Mouse (Mus musculus) lung, embryonic 14.5 days (tissue): ENCODE measurements around the gene Sipa1l2. TPM values are rescaled to one million over a fixed set of nuclear protein-coding genes. Genes with fewer than 3 reads are reported as not detected.

Experiments
- ATAC-seq: fragments of 200-750 bp; cut with Nextera tagmentation; 2 replicates; pipeline ENCODE4 v1.8.0; 2017; ENCODE audit warnings: mild to moderate bottlenecking, moderate TSS enrichment, moderate library complexity; ENCODE audit not compliant: insufficient read depth
- DNase-seq: peaks from one replicate; pipeline ENCODE4 v3.0.0-alpha.2; 2015
- H3K27ac ChIP-seq: fragments of 300-500 bp; sonication (generic); 2 replicates; pipeline ENCODE4 v1.5.1; 2014; ENCODE audit warnings: low read depth, mild to moderate bottlenecking, moderate library complexity
- H3K27me3 ChIP-seq: fragments of 300-500 bp; sonication (generic); 2 replicates; pipeline ENCODE4 v1.6.1; 2014; ENCODE audit warnings: low read length, control low read depth; ENCODE audit not compliant: insufficient read depth
- H3K36me3 ChIP-seq: fragments of 300-500 bp; sonication (generic); 2 replicates; pipeline ENCODE4 v1.6.1; 2014; ENCODE audit warnings: control low read depth; ENCODE audit not compliant: insufficient read depth
- H3K4me1 ChIP-seq: fragments of 300-500 bp; sonication (generic); 2 replicates; pipeline ENCODE4 v1.6.1; 2014; ENCODE audit warnings: antibody characterized with exemption, control low read depth; ENCODE audit not compliant: insufficient read depth
- H3K4me2 ChIP-seq: fragments of 300-500 bp; sonication (generic); 2 replicates; pipeline ENCODE4 v1.6.1; 2014; ENCODE audit warnings: mild to moderate bottlenecking
- H3K4me3 ChIP-seq: fragments of 300-500 bp; sonication (generic); 2 replicates; pipeline ENCODE4 v1.5.1; 2014; ENCODE audit warnings: low read depth, low read length
- H3K9ac ChIP-seq: fragments of 300-500 bp; sonication (generic); 2 replicates; pipeline ENCODE4 v1.6.1; 2014
- H3K9me3 ChIP-seq: fragments of 300-500 bp; sonication (generic); 2 replicates; pipeline ENCODE4 v1.6.1; 2016; ENCODE audit warnings: low read depth, low read length, control low read depth
- CTCF ChIP-seq: IDR thresholded peaks from 2 replicates; pipeline ENCODE4 v1.5.1; 2016; ENCODE audit warnings: antibody characterized with exemption, low read depth
- WGBS: fragments of 180-500 bp; shearing (Covaris S2); extraction: QIAGEN DNeasy Blood & Tissue Kit; methylation state at CpG from one replicate; pipeline ENCODE4 v1.1.7; 2014; 5-methylcytosine and 5-hydroxymethylcytosine counted together
- polyA plus RNA-seq: library from polyadenylated mRNA; unstranded; fragments of >200 nt; fragmentation: Nextera tagmentation; extraction: Ambion mirVana; gene quantifications from 2 replicates; pipeline ENCODE4 v1.2.1, GENCODE M21; 2014

The Sipa1l2 gene
- polyA plus RNA-seq, 1 experiment from 2014 or later, result 14.2 TPM

- Histone ChIP-seq H3K36me3 (no peaks in the 10 kb centered on the region), H3K9ac (no peak overlapping the region), H3K4me2 (no peak overlapping the region), H3K27ac (no peak overlapping the region), H3K9me3 (no peaks in the 10 kb centered on the region), H3K4me3 (no peak overlapping the region), H3K4me1 (no peaks in the 10 kb centered on the region), H3K27me3 (no peaks in the 10 kb centered on the region)
- 53% methylated on average over 4 of the region's 4 CpGs for WGBS
- no peak for TF ChIP-seq CTCF
- DNase-seq, result no peak
- ATAC-seq, result no peak
These were observed 19.0 kb downstream of the Sipa1l2 start for GRCm38 (mm10) chr8:125550567-125550966.

DNA sequence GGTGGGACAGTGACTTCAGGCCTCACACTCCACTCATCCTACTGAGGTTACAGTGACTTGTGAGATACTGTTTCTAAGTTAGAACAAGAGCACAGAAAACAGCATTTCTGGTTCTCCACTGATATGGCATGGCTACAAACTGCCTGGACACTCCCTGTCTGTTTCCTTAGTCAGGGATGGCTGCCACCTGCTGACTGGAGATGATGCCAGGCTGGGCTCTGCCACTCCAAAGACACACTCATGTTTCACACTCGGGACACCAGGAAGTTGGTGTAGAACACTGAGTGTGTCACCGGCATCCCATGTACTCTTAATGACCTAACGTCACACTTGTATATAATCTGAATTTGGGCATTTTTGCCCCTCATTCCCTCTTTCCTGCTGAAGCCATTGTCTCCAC lies 22.3 kb downstream of the Sipa1l2 start:
- no peak overlapping the region for H3K4me3 ChIP-seq
- no peak overlapping the region for H3K4me2 ChIP-seq
- H3K4me1 ChIP-seq, result no peaks in the 10 kb centered on the region
- 73% methylated on average over 3 of the region's 3 CpGs for WGBS
- ATAC-seq (no peak), DNase-seq (no peak)
- no peak for TF ChIP-seq CTCF
- no peak overlapping the region for H3K27ac ChIP-seq
- no peaks in the 10 kb centered on the region for H3K27me3 ChIP-seq
- H3K9me3 ChIP-seq, result no peaks in the 10 kb centered on the region
- H3K9ac ChIP-seq, result no peak overlapping the region
- H3K36me3 ChIP-seq, result no peaks in the 10 kb centered on the region

- Histone ChIP-seq H3K27ac (no peak overlapping the region), H3K4me3 (no peak overlapping the region), H3K9me3 (no peaks in the 10 kb centered on the region), H3K36me3 (no peaks in the 10 kb centered on the region), H3K9ac (no peak overlapping the region), H3K4me1 (no peaks in the 10 kb centered on the region; the same call in 1 of the 2 replicates), H3K4me2 (no peak overlapping the region), H3K27me3 (no peaks in the 10 kb centered on the region)
- DNase-seq, result no peak
- 82% methylated on average over 9 of the region's 9 CpGs for WGBS
- ATAC-seq, result no peak
- no peak for TF ChIP-seq CTCF
These were observed 23.7 kb downstream of the Sipa1l2 start for GRCm38 (mm10) chr8:125545866-125546265.

- ATAC-seq (no peak), DNase-seq (no peak)
- H3K27ac ChIP-seq, result no peak overlapping the region
- TF ChIP-seq CTCF, result no peak
- no peaks in the 10 kb centered on the region for H3K27me3 ChIP-seq
- no peak overlapping the region; the same call in 1 of the 2 replicates for H3K9ac ChIP-seq
- no peaks in the 10 kb centered on the region for H3K9me3 ChIP-seq
- H3K36me3 ChIP-seq, result no peaks in the 10 kb centered on the region
- no peak overlapping the region for H3K4me3 ChIP-seq
- peaks cover 11% of the 10 kb centered on the region for H3K4me1 ChIP-seq
- no peak overlapping the region for H3K4me2 ChIP-seq
- WGBS, result 68% methylated on average over 11 of the region's 11 CpGs
These were observed 26.6 kb downstream of the Sipa1l2 start for GRCm38 (mm10) chr8:125542893-125543613.

DNA sequence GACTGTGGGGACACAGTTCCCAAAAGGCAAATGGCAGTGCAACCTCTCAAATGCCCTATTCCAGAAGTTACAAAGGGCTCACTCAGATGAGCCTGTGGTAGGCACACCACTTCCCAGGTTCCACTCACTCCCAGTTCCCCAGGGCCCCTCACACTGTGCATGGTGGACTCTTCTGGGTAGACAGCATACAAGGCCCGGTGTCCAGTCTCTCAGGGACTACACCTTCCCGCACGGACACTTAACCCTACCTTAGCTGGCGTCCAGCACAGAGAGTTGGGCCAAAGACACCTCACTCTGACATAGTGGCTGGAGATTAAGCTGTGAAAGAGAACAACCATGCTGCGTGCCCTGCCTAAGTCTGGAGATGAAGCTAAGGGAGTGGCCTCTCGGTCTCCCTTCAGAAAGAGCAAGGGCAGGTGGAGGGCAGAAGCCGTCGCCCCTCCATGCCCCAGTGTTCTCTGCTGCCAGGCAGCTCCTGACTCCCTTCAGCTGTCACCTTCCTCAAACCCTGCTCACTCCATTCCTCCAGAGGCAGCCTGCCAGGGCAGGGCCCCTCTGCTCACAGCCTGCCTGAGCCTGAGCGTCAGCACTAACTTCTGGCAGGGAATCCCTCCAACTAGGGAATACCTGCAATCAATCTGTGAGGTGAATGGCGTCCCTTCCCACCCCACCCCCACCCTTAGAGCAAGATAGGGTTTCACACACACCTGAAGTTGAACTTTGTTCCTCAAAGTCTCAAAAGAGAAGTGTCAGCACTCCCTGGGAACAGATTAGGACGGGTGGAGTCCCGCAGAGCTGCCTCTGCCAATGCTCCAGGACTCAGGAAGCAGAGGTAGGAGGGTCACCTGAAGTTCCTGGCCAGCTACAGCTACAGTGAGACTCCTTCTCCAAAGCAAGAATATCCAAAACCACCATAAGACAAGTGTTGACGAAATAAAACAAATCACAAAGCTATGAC lies 30.3 kb downstream of the Sipa1l2 start:
- no peak overlapping the region for H3K4me3 ChIP-seq
- no peak overlapping the region for H3K9ac ChIP-seq
- no peaks in the 10 kb centered on the region for H3K27me3 ChIP-seq
- H3K4me1 ChIP-seq, result peaks cover 11% of the 10 kb centered on the region
- no peak; the same call in 1 of the 2 replicates for ATAC-seq
- no peaks in the 10 kb centered on the region for H3K36me3 ChIP-seq
- WGBS, result 43% methylated on average over 13 of the region's 13 CpGs
- H3K9me3 ChIP-seq, result no peaks in the 10 kb centered on the region
- no peak for DNase-seq
- peak overlapping the region; percentile 63; the same call in 1 of the 2 replicates for H3K27ac ChIP-seq
- H3K4me2 ChIP-seq, result no peak overlapping the region
- TF ChIP-seq CTCF, result no peak

- no peaks in the 10 kb centered on the region for H3K27me3 ChIP-seq
- WGBS, result 40% methylated on average over 6 of the region's 6 CpGs
These were observed 31.3 kb downstream of the Sipa1l2 start for GRCm38 (mm10) chr8:125538265-125538664.

DNA sequence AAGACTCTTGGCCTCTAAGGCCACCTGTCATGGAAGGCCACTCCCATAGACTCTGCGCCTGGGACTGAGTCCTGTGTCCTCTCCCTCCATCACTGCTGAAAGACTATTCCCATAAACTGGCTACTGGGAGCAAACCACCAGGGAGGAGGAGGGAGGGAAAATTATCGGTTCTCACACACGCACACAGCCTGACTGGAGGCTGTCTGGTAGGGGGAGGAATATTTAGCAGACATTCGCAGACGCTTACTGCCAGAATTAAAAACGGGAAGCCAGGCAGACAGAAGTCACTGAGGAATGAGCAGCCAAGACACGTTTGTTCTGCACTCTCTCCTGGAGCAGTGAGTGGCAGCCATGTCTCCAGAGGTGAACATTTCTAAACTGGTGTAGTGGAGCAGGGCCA lies 35.9 kb downstream of the Sipa1l2 start:
- no peaks in the 10 kb centered on the region for H3K9me3 ChIP-seq
- ATAC-seq (no peak), DNase-seq (peak; percentile 49)
- TF ChIP-seq CTCF, result no peak
- no peaks in the 10 kb centered on the region for H3K27me3 ChIP-seq
- H3K4me2 ChIP-seq, result no peak overlapping the region
- H3K27ac ChIP-seq, result 0 out of 2 replicates have a peak overlapping the region, but pooled peaks have one; percentile 6
- 38% methylated on average over 7 of the region's 7 CpGs for WGBS
- no peak overlapping the region for H3K4me3 ChIP-seq
- H3K4me1 ChIP-seq, result peaks cover 21% of the 10 kb centered on the region
- H3K9ac ChIP-seq, result no peak overlapping the region
- H3K36me3 ChIP-seq, result no peaks in the 10 kb centered on the region

More at GRCm38 (mm10) chr8:125538265-125538664, 31.3 kb downstream of the Sipa1l2 start:
- TF ChIP-seq CTCF, result no peak
- no peak overlapping the region for H3K4me3 ChIP-seq
- H3K9me3 ChIP-seq, result no peaks in the 10 kb centered on the region
- ATAC-seq (no peak), DNase-seq (peak; percentile 46)
- peak overlapping the region; percentile 63; the same call in 1 of the 2 replicates for H3K27ac ChIP-seq
- peaks cover 11% of the 10 kb centered on the region for H3K4me1 ChIP-seq
- no peak overlapping the region for H3K4me2 ChIP-seq
- no peaks in the 10 kb centered on the region for H3K36me3 ChIP-seq
- no peak overlapping the region for H3K9ac ChIP-seq
